Mouse (Mus musculus) forebrain, embryonic 13.5 days (tissue): Measurements from ENCODE around the gene Hsd11b1. TPM values are rescaled to one million over a fixed set of nuclear protein-coding genes. Genes with fewer than 3 reads are reported as not detected.
A peak's percentile ranks its signal among the peaks of the same experiment; 100 is the strongest.
"Not testable (repeated sequence)": the region's sequence is repeated elsewhere in the genome, so short reads cannot be mapped to it uniquely, and the experiment has no call there.

Source experiments
- ATAC-seq: fragments of 200-750 bp; cut with Nextera tagmentation; 2 replicates; pipeline ENCODE4 v1.8.0; 2017
- H3K27ac ChIP-seq: fragments of 300-500 bp; sonication (generic); 2 replicates; pipeline ENCODE4 v1.5.1; 2015; ENCODE audit warnings: inconsistent platforms, mild to moderate bottlenecking, moderate library complexity
- H3K27me3 ChIP-seq: fragments of 300-500 bp; sonication (generic); 2 replicates; pipeline ENCODE4 v1.6.1; 2015; ENCODE audit warnings: mild to moderate bottlenecking, inconsistent platforms
- H3K36me3 ChIP-seq: fragments of 300-500 bp; sonication (generic); 2 replicates; pipeline ENCODE4 v1.6.1; 2015; ENCODE audit warnings: mild to moderate bottlenecking, inconsistent platforms; ENCODE audit not compliant: poor library complexity, severe bottlenecking
- H3K4me1 ChIP-seq: fragments of 300-500 bp; sonication (generic); 2 replicates; pipeline ENCODE4 v1.6.1; 2015; ENCODE audit warnings: inconsistent platforms
- H3K4me2 ChIP-seq: fragments of 300-500 bp; sonication (generic); 2 replicates; pipeline ENCODE4 v1.6.1; 2015; ENCODE audit warnings: inconsistent platforms, mild to moderate bottlenecking, moderate library complexity
- H3K4me3 ChIP-seq: fragments of 300-500 bp; sonication (generic); 2 replicates; pipeline ENCODE4 v1.5.1; 2015; ENCODE audit warnings: mild to moderate bottlenecking, inconsistent platforms
- H3K9ac ChIP-seq: fragments of 300-500 bp; sonication (generic); 2 replicates; pipeline ENCODE4 v1.6.1; 2015; ENCODE audit warnings: mild to moderate bottlenecking, inconsistent platforms
- H3K9me3 ChIP-seq: fragments of 300-500 bp; sonication (generic); replicated peaks from 2 replicates; pipeline ENCODE4 v1.6.1; 2016; ENCODE audit warnings: inconsistent platforms
- WGBS: fragments of 180-500 bp; shearing (Covaris S2); methylation state at CpG from one replicate; pipeline ENCODE4 v1.1.7; 2015; 5-methylcytosine and 5-hydroxymethylcytosine counted together
- polyA plus RNA-seq: library from polyadenylated mRNA; unstranded; fragments of >200 nt; fragmentation: Nextera tagmentation; extraction: Ambion mirVana; gene quantifications from 2 replicates; pipeline ENCODE4 v1.2.1, GENCODE M21; 2015

Gene Hsd11b1
- polyA plus RNA-seq, 1 experiment from 2014 or later = 0.17 TPM

GRCm38 (mm10) chr1:193255488-193256288, 8.2 kb downstream of the Hsd11b1 start:
- WGBS = 25% methylated on average over 3 of the region's 3 CpGs
- peak; percentile 53; the same call in 1 of the 2 replicates for ATAC-seq

GRCm38 (mm10) chr1:193255032-193255431, 8.8 kb downstream of the Hsd11b1 start:
- Histone ChIP-seq H3K4me3 (no peak overlapping the region), H3K27me3 (no peaks in the 10 kb centered on the region), H3K9me3 (no peaks in the 10 kb centered on the region), H3K9ac (no peak overlapping the region), H3K4me1 (no peaks in the 10 kb centered on the region), H3K36me3 (no peaks in the 10 kb centered on the region), H3K27ac (no peak overlapping the region), H3K4me2 (no peak overlapping the region)
- ATAC-seq = no peak
- WGBS = 77% methylated on average over 8 of the region's 8 CpGs

More at GRCm38 (mm10) chr1:193255488-193256288, 8.2 kb downstream of the Hsd11b1 start:
- no peak overlapping the region for H3K4me2 ChIP-seq
- no peak overlapping the region for H3K4me3 ChIP-seq
- no peaks in the 10 kb centered on the region for H3K36me3 ChIP-seq
- no peaks in the 10 kb centered on the region for H3K9me3 ChIP-seq
- no peak overlapping the region for H3K27ac ChIP-seq
- H3K4me1 ChIP-seq = no peaks in the 10 kb centered on the region
- H3K9ac ChIP-seq = no peak overlapping the region
- H3K27me3 ChIP-seq = no peaks in the 10 kb centered on the region

GRCm38 (mm10) chr1:193253895-193254294, 10.0 kb downstream of the Hsd11b1 start:
- not testable (repeated sequence) for H3K27me3 ChIP-seq, H3K4me1 ChIP-seq, H3K4me2 ChIP-seq, ATAC-seq, H3K9me3 ChIP-seq, H3K4me3 ChIP-seq, H3K27ac ChIP-seq, H3K9ac ChIP-seq, H3K36me3 ChIP-seq
- 76% methylated on average over 3 of the region's 3 CpGs for WGBS

GRCm38 (mm10) chr1:193252616-193253015, 11.3 kb downstream of the Hsd11b1 start:
- Histone ChIP-seq H3K4me3 (no peak overlapping the region), H3K27me3 (no peaks in the 10 kb centered on the region), H3K36me3 (no peaks in the 10 kb centered on the region), H3K9ac (no peak overlapping the region), H3K4me2 (no peak overlapping the region), H3K4me1 (no peaks in the 10 kb centered on the region), H3K9me3 (no peaks in the 10 kb centered on the region), H3K27ac (no peak overlapping the region)
- 68% methylated on average over 5 of the region's 5 CpGs for WGBS
- no peak for ATAC-seq

GRCm38 (mm10) chr1:193251386-193251785, 12.5 kb downstream of the Hsd11b1 start:
- H3K9me3 ChIP-seq = no peaks in the 10 kb centered on the region
- no peak for ATAC-seq
- H3K27me3 ChIP-seq = no peaks in the 10 kb centered on the region
- no peak overlapping the region for H3K27ac ChIP-seq
- no peak overlapping the region for H3K4me3 ChIP-seq
- no peaks in the 10 kb centered on the region for H3K36me3 ChIP-seq
- no peak overlapping the region for H3K9ac ChIP-seq
- 88% methylated on average over 7 of the region's 7 CpGs for WGBS
- no peaks in the 10 kb centered on the region for H3K4me1 ChIP-seq
- no peak overlapping the region for H3K4me2 ChIP-seq

- H3K4me1 ChIP-seq = no peaks in the 10 kb centered on the region
- no peak overlapping the region for H3K9ac ChIP-seq
- no peaks in the 10 kb centered on the region for H3K27me3 ChIP-seq
- ATAC-seq = no peak
- no peaks in the 10 kb centered on the region for H3K36me3 ChIP-seq
- no peak overlapping the region for H3K27ac ChIP-seq
- H3K4me3 ChIP-seq = no peak overlapping the region
- H3K9me3 ChIP-seq = no peaks in the 10 kb centered on the region
- no peak overlapping the region for H3K4me2 ChIP-seq
- WGBS = 85% methylated on average over 2 of the region's 2 CpGs
Observed at GRCm38 (mm10) chr1:193250026-193250425, 13.8 kb downstream of the Hsd11b1 start.

GRCm38 (mm10) chr1:193244235-193244634, 19.6 kb downstream of the Hsd11b1 start:
- WGBS = 75% methylated on average over 6 of the region's 6 CpGs
- Histone ChIP-seq H3K36me3 (no peaks in the 10 kb centered on the region), H3K27me3 (no peaks in the 10 kb centered on the region), H3K4me2 (no peak overlapping the region), H3K4me3 (no peak overlapping the region), H3K9ac (no peak overlapping the region), H3K27ac (no peak overlapping the region), H3K9me3 (no peaks in the 10 kb centered on the region), H3K4me1 (0 out of 2 replicates have a peak, but pooled peaks cover 4% of the 10 kb centered on the region)
- ATAC-seq = peak; percentile 48; the same call in 1 of the 2 replicates

- H3K4me3 ChIP-seq = no peak overlapping the region
- H3K9me3 ChIP-seq = no peaks in the 10 kb centered on the region
- peak; percentile 62; the same call in 1 of the 2 replicates for ATAC-seq
- H3K4me1 ChIP-seq = 0 out of 2 replicates have a peak, but pooled peaks cover 4% of the 10 kb centered on the region
- no peaks in the 10 kb centered on the region for H3K27me3 ChIP-seq
- H3K4me2 ChIP-seq = no peak overlapping the region
- 60% methylated on average over 10 of the region's 10 CpGs for WGBS
- H3K9ac ChIP-seq = no peak overlapping the region
- H3K36me3 ChIP-seq = no peaks in the 10 kb centered on the region
- no peak overlapping the region for H3K27ac ChIP-seq
Observed at GRCm38 (mm10) chr1:193243571-193244193, 20.2 kb downstream of the Hsd11b1 start.

GRCm38 (mm10) chr1:193242863-193243262, 21.0 kb downstream of the Hsd11b1 start:
- no peak overlapping the region for H3K27ac ChIP-seq
- no peak overlapping the region for H3K4me2 ChIP-seq
- 41% methylated on average over 4 of the region's 4 CpGs for WGBS
- H3K4me1 ChIP-seq = 0 out of 2 replicates have a peak, but pooled peaks cover 4% of the 10 kb centered on the region
- no peak for ATAC-seq
- H3K9me3 ChIP-seq = no peaks in the 10 kb centered on the region
- no peak overlapping the region for H3K4me3 ChIP-seq
- no peaks in the 10 kb centered on the region for H3K36me3 ChIP-seq
- H3K27me3 ChIP-seq = no peaks in the 10 kb centered on the region
- no peak overlapping the region for H3K9ac ChIP-seq

- Histone ChIP-seq H3K4me2 (no peak overlapping the region), H3K4me3 (no peak overlapping the region), H3K36me3 (no peaks in the 10 kb centered on the region), H3K4me1 (0 out of 2 replicates have a peak, but pooled peaks cover 4% of the 10 kb centered on the region), H3K27me3 (no peaks in the 10 kb centered on the region), H3K9ac (no peak overlapping the region), H3K27ac (no peak overlapping the region), H3K9me3 (no peaks in the 10 kb centered on the region)
- peak; percentile 38; the same call in 1 of the 2 replicates for ATAC-seq
- WGBS = 75% methylated on average over 8 of the region's 8 CpGs
Observed at GRCm38 (mm10) chr1:193242238-193242637, 21.6 kb downstream of the Hsd11b1 start.

- no peak overlapping the region for H3K27ac ChIP-seq
- no peak overlapping the region for H3K4me2 ChIP-seq
- no peak for ATAC-seq
- no peaks in the 10 kb centered on the region for H3K27me3 ChIP-seq
- no peak overlapping the region for H3K9ac ChIP-seq
- H3K36me3 ChIP-seq = no peaks in the 10 kb centered on the region
- WGBS = 94% methylated on average over 4 of the region's 4 CpGs
- no peak overlapping the region for H3K4me3 ChIP-seq
- H3K9me3 ChIP-seq = no peaks in the 10 kb centered on the region
- H3K4me1 ChIP-seq = 0 out of 2 replicates have a peak, but pooled peaks cover 4% of the 10 kb centered on the region
Observed at GRCm38 (mm10) chr1:193241436-193241835, 22.4 kb downstream of the Hsd11b1 start.

GRCm38 (mm10) chr1:193238426-193238825, 25.4 kb downstream of the Hsd11b1 start:
- no peak overlapping the region for H3K4me3 ChIP-seq
- WGBS = 64% methylated on average over 4 of the region's 4 CpGs
- H3K9me3 ChIP-seq = no peaks in the 10 kb centered on the region
- H3K9ac ChIP-seq = no peak overlapping the region
- no peak for ATAC-seq
- 0 out of 2 replicates have a peak, but pooled peaks cover 4% of the 10 kb centered on the region for H3K4me1 ChIP-seq
- no peaks in the 10 kb centered on the region for H3K27me3 ChIP-seq
- no peak overlapping the region for H3K27ac ChIP-seq
- H3K36me3 ChIP-seq = no peaks in the 10 kb centered on the region
- no peak overlapping the region for H3K4me2 ChIP-seq
